Comparison of ENCODE assay signal across 8 mouse cellular contexts in genomic region chr16:13668402-13669108, GRCm38 (mm10). TPM values are rescaled to one million over a fixed set of nuclear protein-coding genes. Genes with fewer than 3 reads are reported as not detected.
A peak's percentile ranks its signal among the peaks of the same experiment; 100 is the strongest.
DNase-seq lines count a peak whose midpoint lies in the region; ATAC-seq and TF ChIP-seq lines count a peak whose summit lies in the region.

No protein-coding gene starts in this region.

- H3K4me1 ChIP-seq in forebrain, embryonic 12.5 days: peaks cover 30% of the 10 kb centered on the region
- H3K4me1 ChIP-seq in limb, embryonic 13.5 days: peaks cover 17% of the 10 kb centered on the region
- H3K4me1 ChIP-seq in stomach, postnatal 0 days (replicated peaks; ENCODE audit: control insufficient read depth, insufficient read depth): no peaks in the 10 kb centered on the region; the same call in 1 of the 2 replicates

- no peak for TF ChIP-seq EP300 in stomach, postnatal 0 days (optimal IDR thresholded peaks at IDR 0.05)

- DNase-seq in kidney, adult 18-20 months: peak; percentile 11
- no peak for DNase-seq in kidney, postnatal 36 days
- peak; percentile 42 for DNase-seq in MN1 (ENCODE audit: low spot score)
- no peak for DNase-seq in stomach, postnatal 0 days (ENCODE audit: low spot score)
- no peak for DNase-seq in testis, postnatal 14 days (ENCODE audit: low spot score)

- no peak for TF ChIP-seq CTCF in stomach, postnatal 0 days (IDR thresholded peaks at IDR 0.05; ENCODE audit: low read depth)

- no peak; the same call in 1 of the 2 replicates for ATAC-seq in forebrain, embryonic 12.5 days (ENCODE audit: low FRiP score)
- ATAC-seq in limb, embryonic 13.5 days (ENCODE audit: low FRiP score, low read depth): no peak
- no peak for ATAC-seq in stomach, postnatal 0 days (ENCODE audit: low FRiP score, low TSS enrichment)
- ATAC-seq in monocyte, adult 5-6 weeks (replicated peaks; ENCODE audit: insufficient number of reproducible peaks, low FRiP score, low TSS enrichment, poor library complexity, severe bottlenecking): no peak

- 83% methylated on average over 10 of the region's 10 CpGs for WGBS in forebrain, embryonic 12.5 days
- WGBS in limb, embryonic 13.5 days: 84% methylated on average over 10 of the region's 10 CpGs
- 79% methylated on average over 10 of the region's 10 CpGs for WGBS in stomach, postnatal 0 days

- peak overlapping the region; percentile 84 for H3K4me2 ChIP-seq in forebrain, embryonic 12.5 days
- peak overlapping the region; percentile 80 for H3K4me2 ChIP-seq in limb, embryonic 13.5 days (replicated peaks)
- peak overlapping the region; percentile 63 for H3K4me2 ChIP-seq in stomach, postnatal 0 days (replicated peaks; ENCODE audit: low read depth)

- H3K9me3 ChIP-seq in forebrain, embryonic 12.5 days: no peaks in the 10 kb centered on the region
- no peaks in the 10 kb centered on the region for H3K9me3 ChIP-seq in limb, embryonic 13.5 days
- no peaks in the 10 kb centered on the region for H3K9me3 ChIP-seq in stomach, postnatal 0 days (ENCODE audit: control insufficient read depth, low read length)

- H3K9ac ChIP-seq in forebrain, embryonic 12.5 days: peak overlapping the region; percentile 82; the same call in 1 of the 2 replicates
- no peak overlapping the region for H3K9ac ChIP-seq in limb, embryonic 13.5 days
- H3K9ac ChIP-seq in stomach, postnatal 0 days (ENCODE audit: low read length): peak overlapping the region; percentile 75; the same call in 1 of the 2 replicates

- peak overlapping the region; percentile 80 for H3K4me3 ChIP-seq in forebrain, embryonic 12.5 days (replicated peaks)
- peak overlapping the region; percentile 79 for H3K4me3 ChIP-seq in limb, embryonic 13.5 days
- 0 out of 2 replicates have a peak overlapping the region, but pooled peaks have one; percentile 73 for H3K4me3 ChIP-seq in stomach, postnatal 0 days (ENCODE audit: low read depth, low read length)

- H3K27ac ChIP-seq in forebrain, embryonic 12.5 days: peak overlapping the region; percentile 73; the same call in 1 of the 2 replicates
- H3K27ac ChIP-seq in limb, embryonic 13.5 days: peak overlapping the region; percentile 79; the same call in 1 of the 2 replicates
- H3K27ac ChIP-seq in stomach, postnatal 0 days (replicated peaks): no peak overlapping the region; the same call in 1 of the 2 replicates

- H3K36me3 ChIP-seq in forebrain, embryonic 12.5 days (replicated peaks): peaks cover 8% of the 10 kb centered on the region
- H3K36me3 ChIP-seq in limb, embryonic 13.5 days: peaks cover 14% of the 10 kb centered on the region
- H3K36me3 ChIP-seq in stomach, postnatal 0 days (ENCODE audit: control insufficient read depth, insufficient read depth, low read length): 0 out of 2 replicates have a peak, but pooled peaks cover 2% of the 10 kb centered on the region

- H3K27me3 ChIP-seq in forebrain, embryonic 12.5 days: no peaks in the 10 kb centered on the region
- H3K27me3 ChIP-seq in limb, embryonic 13.5 days: no peaks in the 10 kb centered on the region
- H3K27me3 ChIP-seq in stomach, postnatal 0 days (ENCODE audit: control insufficient read depth, insufficient read depth, low read length): no peaks in the 10 kb centered on the region

RNA-seq across cellular contexts. Expression of gene Parn, which starts 0.6 kb away (rescaled TPM):
- polyA plus RNA-seq in forebrain, embryonic 12.5 days (2016; fragmentation: Nextera tagmentation; extraction: Ambion mirVana): 38.2 and 40.2 TPM in 2 replicates
- polyA plus RNA-seq in limb, embryonic 13.5 days (2015; fragmentation: Nextera tagmentation; extraction: Ambion mirVana): 39.6 and 40.8 TPM in 2 replicates
- 23.7 and 24.8 TPM in 2 replicates for polyA plus RNA-seq in stomach, postnatal 0 days (2015; fragmentation: Nextera tagmentation; extraction: Ambion mirVana)
- total RNA-seq in monocyte, adult 5-6 weeks (2017): 23.6 to 34.3 TPM (median 27.9 TPM) in 3 replicates

RNA-seq across cellular contexts. Expression of gene Bfar, which starts 3.1 kb away (rescaled TPM):
- polyA plus RNA-seq in forebrain, embryonic 12.5 days (2016; fragmentation: Nextera tagmentation; extraction: Ambion mirVana): 41.3 and 41.7 TPM in 2 replicates
- polyA plus RNA-seq in limb, embryonic 13.5 days (2015; fragmentation: Nextera tagmentation; extraction: Ambion mirVana): 52.1 and 56.6 TPM in 2 replicates
- polyA plus RNA-seq in stomach, postnatal 0 days (2015; fragmentation: Nextera tagmentation; extraction: Ambion mirVana): 21.5 and 22.0 TPM in 2 replicates
- total RNA-seq in monocyte, adult 5-6 weeks (2017): 47.9 to 94.7 TPM (median 60.3 TPM) in 3 replicates

RNA-seq across cellular contexts. Expression of gene 3110001I22Rik, which starts 3.2 kb away (rescaled TPM):
- polyA plus RNA-seq in forebrain, embryonic 12.5 days (2016; fragmentation: Nextera tagmentation; extraction: Ambion mirVana): 9.0 and 9.3 TPM in 2 replicates
- polyA plus RNA-seq in limb, embryonic 13.5 days (2015; fragmentation: Nextera tagmentation; extraction: Ambion mirVana): 5.5 and 7.6 TPM in 2 replicates
- 3.0 and 3.3 TPM in 2 replicates for polyA plus RNA-seq in stomach, postnatal 0 days (2015; fragmentation: Nextera tagmentation; extraction: Ambion mirVana)
- total RNA-seq in monocyte, adult 5-6 weeks (2017): 25.9 to 65.8 TPM (median 30.8 TPM) in 3 replicates

Comparison
In these comparisons a context has a peak if more than half of its experiments do, and no peak if none do; other contexts are left out.
1. DNase-seq: peak in kidney, adult 18-20 months (single experiment) and MN1 (single experiment); none in kidney, postnatal 36 days (0 of 2), stomach, postnatal 0 days (single experiment) and testis, postnatal 14 days (single experiment).
2. Peak in every context shown above with its lines, with median percentiles within 50 percentile points of each other: H3K4me2 ChIP-seq and H3K4me3 ChIP-seq.